Mouse (Mus musculus) bone marrow, adult 2 months (tissue): ENCODE data around the gene Myoc. TPM values are rescaled to one million over a fixed set of nuclear protein-coding genes. Genes with fewer than 3 reads are reported as not detected.

Source experiments
- H3K27ac ChIP-seq: fragments of 200-500 bp; 2 replicates; pipeline ENCODE4 v1.5.1; 2012; ENCODE audit warnings: low read depth, mild to moderate bottlenecking, control low read depth, inconsistent platforms, low read length; ENCODE audit not compliant: control insufficient read depth, poor library complexity, insufficient read depth
- H3K4me1 ChIP-seq: fragments of 200-500 bp; 2 replicates; pipeline ENCODE4 v1.6.1; 2011; ENCODE audit warnings: low read length; ENCODE audit not compliant: control insufficient read depth, insufficient read depth
- H3K4me3 ChIP-seq: fragments of 200-500 bp; replicated peaks from 2 replicates; pipeline ENCODE3; 2011; ENCODE audit warnings: mild to moderate bottlenecking, low read depth, low read length, control low read depth; ENCODE audit not compliant: control insufficient read depth
- CTCF ChIP-seq: fragments of 200-500 bp; IDR thresholded peaks from 2 replicates; pipeline ENCODE4 v1.5.1; 2011; ENCODE audit warnings: low read length, control low read depth; ENCODE audit not compliant: control insufficient read depth, insufficient read depth
- POLR2A ChIP-seq: fragments of 200-500 bp; IDR thresholded peaks from 2 replicates; pipeline ENCODE4 v1.6.1; 2011; ENCODE audit warnings: low read depth, mild to moderate bottlenecking, control low read depth, low read length, borderline replicate concordance; ENCODE audit not compliant: control insufficient read depth
- WGBS: fragments of 180-500 bp; shearing (Covaris S2); methylation state at CpG from one replicate; pipeline ENCODE4 v1.1.7; 2018; 5-methylcytosine and 5-hydroxymethylcytosine counted together
- polyA plus RNA-seq: library from polyadenylated mRNA; stranded (reverse); fragments of >200 nt; gene quantifications from 2 replicates; pipeline ENCODE4 v1.2.4, GENCODE M21; 2011; ENCODE audit warnings: low replicate concordance; ENCODE audit not compliant: missing spikeins, insufficient read depth, insufficient read length

The Myoc gene
- polyA plus RNA-seq, 1 experiment, result 0.72 TPM

DNA sequence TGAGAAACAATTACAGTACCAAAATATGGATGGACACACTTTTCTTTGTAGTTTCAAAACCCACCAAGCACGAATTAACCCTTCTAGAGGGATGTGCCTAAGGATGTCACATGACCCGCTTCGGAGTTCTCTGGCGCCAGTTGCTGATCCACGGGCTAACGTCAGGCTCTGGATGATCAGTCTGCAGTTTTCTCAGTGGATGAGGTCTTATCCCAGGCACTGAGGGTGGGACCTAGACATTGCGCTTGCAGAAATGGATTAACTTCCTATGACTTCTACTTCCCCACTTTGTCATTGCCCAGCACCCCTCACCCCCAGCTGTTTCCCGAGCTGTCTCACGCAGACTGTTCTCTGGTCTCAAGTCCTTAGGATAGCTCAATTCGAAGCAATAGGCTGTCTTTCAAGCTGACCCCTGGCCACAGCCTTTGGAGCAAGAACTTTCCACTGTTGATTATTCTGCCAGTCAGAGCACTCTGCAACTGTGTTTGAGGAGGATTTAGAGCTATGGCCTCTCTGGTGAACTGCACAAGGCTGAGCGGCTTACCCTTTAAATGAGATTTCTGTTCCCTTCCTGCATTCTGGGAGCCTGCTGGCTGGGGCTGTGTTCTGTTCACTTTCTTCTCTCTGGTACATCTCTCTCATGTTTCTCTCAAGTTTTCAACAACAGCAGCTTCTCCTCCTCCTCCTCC, 26.7 kb downstream of the Myoc start:
- Histone ChIP-seq H3K27ac (no peak overlapping the region), H3K4me3 (no peak overlapping the region), H3K4me1 (no peaks in the 10 kb centered on the region; the same call in 1 of the 2 replicates)
- 5% methylated on average over 11 of the region's 11 CpGs for WGBS
- TF ChIP-seq POLR2A (no peak), CTCF (no peak)

DNA sequence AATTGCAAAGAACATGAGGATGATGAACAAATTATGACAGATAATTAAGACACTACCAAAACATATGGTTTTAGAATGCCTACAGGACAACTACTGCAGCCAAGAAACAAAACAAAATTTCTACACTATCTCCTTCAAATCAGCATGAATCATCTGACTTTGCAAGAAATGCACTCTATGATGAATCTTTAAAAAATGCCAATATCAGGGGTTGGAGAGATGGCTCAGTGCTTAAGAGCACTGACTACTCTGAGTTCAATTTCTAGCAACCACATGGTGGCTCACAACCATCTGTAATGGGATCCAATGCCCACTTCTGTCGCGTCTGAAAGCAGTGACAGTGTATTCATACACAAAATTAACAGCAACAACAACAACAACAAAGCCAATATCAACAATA, 54.8 kb downstream of the Myoc start:
- WGBS, result 85% methylated on average over 2 of the region's 2 CpGs

DNA sequence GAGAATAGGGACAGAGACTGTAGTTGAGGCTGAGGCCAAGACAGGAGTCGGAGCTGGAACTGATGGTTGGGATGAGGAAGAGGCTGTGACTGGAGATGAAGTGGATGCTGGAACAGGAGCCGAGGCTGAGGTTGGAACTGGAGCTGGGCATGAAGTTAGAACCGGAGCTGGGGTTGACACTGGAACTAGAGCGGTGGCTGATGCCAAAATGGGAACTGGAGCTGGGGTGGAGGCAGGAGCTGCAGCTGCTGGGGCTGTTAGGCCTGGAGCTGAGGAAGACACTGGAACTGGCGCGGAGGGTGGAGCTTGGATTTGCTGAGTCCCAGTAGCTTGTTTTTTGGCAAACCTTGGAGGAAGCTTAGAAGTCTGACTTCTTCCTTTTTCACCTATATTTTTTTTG, 58.9 kb downstream of the Myoc start:
- Histone ChIP-seq H3K27ac (no peak overlapping the region), H3K4me1 (no peaks in the 10 kb centered on the region), H3K4me3 (no peak overlapping the region)
- no peak for TF ChIP-seq CTCF
- TF ChIP-seq POLR2A, result no peak
- WGBS, result over 99% methylated on average over 6 of the region's 6 CpGs

More for the DNA sequence above, 54.8 kb downstream of the Myoc start:
- Histone ChIP-seq H3K27ac (no peak overlapping the region), H3K4me3 (no peak overlapping the region), H3K4me1 (no peaks in the 10 kb centered on the region)
- TF ChIP-seq POLR2A (no peak), CTCF (no peak)

Other genes starting within 250 kb of the Myoc start
- 1.3 and 3.5 TPM in 2 replicates for gene Dnm3, start 161.1 kb upstream of the Myoc start, polyA plus RNA-seq
- 4.5 and 4.6 TPM in 2 replicates for gene Mettl13, start 90.6 kb upstream of the Myoc start, polyA plus RNA-seq
- gene Vamp4, start 68.6 kb upstream of the Myoc start, polyA plus RNA-seq, result 6.3 and 14.0 TPM in 2 replicates
- not detected in 2 replicates for gene Myocos, start 19.1 kb downstream of the Myoc start, polyA plus RNA-seq
- gene Prrc2c, start 101.4 kb downstream of the Myoc start, polyA plus RNA-seq, result 73.2 and 95.5 TPM in 2 replicates
- gene Fmo4, start 174.8 kb downstream of the Myoc start, polyA plus RNA-seq, result not detected in 2 replicates
- gene Fmo1, start 227.5 kb downstream of the Myoc start, polyA plus RNA-seq, result 10.4 and 18.0 TPM in 2 replicates